Mouse (Mus musculus): ENCODE measurements around the gene Syt12. TPM values are rescaled to one million over a fixed set of nuclear protein-coding genes. Genes with fewer than 3 reads are reported as not detected.

The Syt12 gene
- polyA plus RNA-seq, 1 experiment from 2014 or later, result 2.8 TPM

GRCm38 (mm10) chr19:4439161-4439801, 38.0 kb downstream of the Syt12 start, which contains the start of gene Rhod:
Gene Rhod (minus strand): TSS chr19:4439432.
- Histone ChIP-seq H3K27ac (ENCODE audit: low read length) (peak within 1 kb of the TSS; percentile 91), H3K36me3 (ENCODE audit: insufficient read depth, low read length) (peaks cover 13% of the 10 kb centered on the region; the same call in 1 of the 2 replicates), H3K27me3 (ENCODE audit: insufficient read depth, low read length) (no peaks in the 10 kb centered on the region), H3K4me2 (replicated peaks; ENCODE audit: low read depth, low read length) (peak within 1 kb of the TSS; percentile 90), H3K4me1 (ENCODE audit: insufficient read depth, low read length) (peaks cover 36% of the 10 kb centered on the region), H3K9ac (replicated peaks; ENCODE audit: low read length) (peak within 1 kb of the TSS; percentile 81), H3K4me3 (ENCODE audit: low read length) (peak within 1 kb of the TSS; percentile 74), H3K9me3 (ENCODE audit: low read length) (peaks cover 4% of the 10 kb centered on the region; the same call in 1 of the 2 replicates)
- under 1% methylated on average over 50 of the region's 51 CpGs for WGBS
- ATAC-seq (ENCODE audit: low FRiP score, low TSS enrichment), result peak; percentile 50

DNA sequence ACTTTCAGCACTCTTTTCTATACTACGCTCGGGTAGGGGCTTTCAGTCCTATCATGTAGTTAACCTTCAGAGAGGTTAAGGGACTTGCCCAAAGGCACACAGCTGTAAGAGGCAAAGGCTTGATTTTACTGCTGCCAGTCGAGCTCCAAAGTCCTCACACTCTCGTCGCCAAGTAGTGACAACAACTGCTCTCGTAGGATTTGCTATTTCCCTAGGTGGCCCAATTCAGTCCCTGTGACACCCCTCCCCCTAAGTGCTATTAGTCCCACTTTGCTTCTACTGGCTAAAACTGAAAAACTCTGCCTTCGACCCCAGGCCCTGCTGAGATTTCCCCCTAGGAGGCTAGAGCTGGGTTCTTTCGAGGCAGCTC, 38.5 kb downstream of the Syt12 start:
- Histone ChIP-seq H3K9me3 (ENCODE audit: low read length) (peaks cover 4% of the 10 kb centered on the region; the same call in 1 of the 2 replicates), H3K9ac (replicated peaks; ENCODE audit: low read length) (peak overlapping the region; percentile 81), H3K27me3 (ENCODE audit: insufficient read depth, low read length) (no peaks in the 10 kb centered on the region), H3K36me3 (ENCODE audit: insufficient read depth, low read length) (peaks cover 13% of the 10 kb centered on the region; the same call in 1 of the 2 replicates), H3K4me3 (ENCODE audit: low read length) (peak overlapping the region; percentile 74), H3K27ac (ENCODE audit: low read length) (peak overlapping the region; percentile 91), H3K4me1 (ENCODE audit: insufficient read depth, low read length) (peaks cover 36% of the 10 kb centered on the region), H3K4me2 (replicated peaks; ENCODE audit: low read depth, low read length) (peak overlapping the region; percentile 90)
- no peak for ATAC-seq (ENCODE audit: low FRiP score, low TSS enrichment)
- WGBS, result 5% methylated on average over 8 of the region's 8 CpGs

DNA sequence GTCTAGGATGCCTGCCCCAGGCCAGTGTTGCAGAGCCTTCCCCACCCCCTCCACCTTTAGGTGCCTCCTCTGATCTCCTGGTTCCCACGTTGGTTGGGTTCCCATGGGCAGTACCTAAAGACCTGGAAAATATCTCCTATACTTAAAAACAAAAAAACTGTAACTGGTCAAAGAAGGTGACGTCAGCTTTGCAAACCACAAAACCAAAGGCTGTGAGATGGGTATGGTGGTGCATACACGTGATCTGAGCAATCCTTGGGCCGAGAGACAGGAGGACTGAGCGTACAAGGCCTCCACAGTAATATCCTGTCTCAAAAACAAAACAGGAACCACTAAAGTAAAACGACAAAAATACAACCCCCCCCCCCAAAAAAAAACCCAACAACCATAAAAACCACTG, 39.4 kb downstream of the Syt12 start:
- Histone ChIP-seq H3K9me3 (ENCODE audit: low read length) (peaks cover 4% of the 10 kb centered on the region; the same call in 1 of the 2 replicates), H3K4me1 (ENCODE audit: insufficient read depth, low read length) (peaks cover 36% of the 10 kb centered on the region), H3K9ac (replicated peaks; ENCODE audit: low read length) (no peak overlapping the region), H3K4me2 (replicated peaks; ENCODE audit: low read depth, low read length) (peak overlapping the region; percentile 90), H3K36me3 (ENCODE audit: insufficient read depth, low read length) (peaks cover 13% of the 10 kb centered on the region; the same call in 1 of the 2 replicates), H3K27me3 (ENCODE audit: insufficient read depth, low read length) (no peaks in the 10 kb centered on the region), H3K27ac (ENCODE audit: low read length) (no peak overlapping the region), H3K4me3 (ENCODE audit: low read length) (no peak overlapping the region)
- ATAC-seq (ENCODE audit: low FRiP score, low TSS enrichment), result no peak
- 73% methylated on average over 6 of the region's 6 CpGs for WGBS

DNA sequence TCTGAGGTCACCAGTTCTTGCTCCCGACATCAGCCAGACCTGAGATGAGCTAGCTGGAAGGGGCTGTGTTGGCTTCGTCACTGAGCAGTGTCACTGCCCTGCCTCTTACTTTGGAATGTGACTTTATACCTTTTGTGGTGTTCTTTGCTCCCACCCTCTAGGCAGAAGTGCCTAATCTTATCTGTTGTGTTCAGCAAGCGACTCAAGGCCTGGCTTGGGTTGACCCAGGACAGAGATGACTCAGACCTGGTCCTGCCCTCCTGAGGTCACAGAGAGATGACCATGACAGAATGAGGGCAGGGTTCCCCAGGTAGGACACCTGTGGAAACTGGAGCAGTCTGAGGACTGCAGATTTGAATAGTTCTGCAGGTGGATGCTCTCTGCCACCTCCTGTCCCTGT, 41.0 kb downstream of the Syt12 start:
- no peak overlapping the region for H3K9ac ChIP-seq (replicated peaks; ENCODE audit: low read length)
- no peaks in the 10 kb centered on the region for H3K27me3 ChIP-seq (ENCODE audit: insufficient read depth, low read length)
- H3K9me3 ChIP-seq (ENCODE audit: low read length), result peaks cover 4% of the 10 kb centered on the region; the same call in 1 of the 2 replicates
- ATAC-seq (ENCODE audit: low FRiP score, low TSS enrichment), result no peak
- peaks cover 20% of the 10 kb centered on the region for H3K36me3 ChIP-seq (ENCODE audit: insufficient read depth, low read length)
- H3K4me1 ChIP-seq (ENCODE audit: insufficient read depth, low read length), result peaks cover 26% of the 10 kb centered on the region
- no peak overlapping the region for H3K4me3 ChIP-seq (ENCODE audit: low read length)
- H3K27ac ChIP-seq (ENCODE audit: low read length), result no peak overlapping the region
- no peak overlapping the region for H3K4me2 ChIP-seq (replicated peaks; ENCODE audit: low read depth, low read length)
- WGBS, result 99% methylated on average over 3 of the region's 3 CpGs

- Histone ChIP-seq H3K9ac (replicated peaks; ENCODE audit: low read length) (no peak overlapping the region), H3K4me2 (replicated peaks; ENCODE audit: low read depth, low read length) (no peak overlapping the region), H3K4me3 (ENCODE audit: low read length) (no peak overlapping the region), H3K36me3 (ENCODE audit: insufficient read depth, low read length) (peaks cover 25% of the 10 kb centered on the region), H3K27me3 (ENCODE audit: insufficient read depth, low read length) (no peaks in the 10 kb centered on the region), H3K4me1 (ENCODE audit: insufficient read depth, low read length) (peaks cover 15% of the 10 kb centered on the region), H3K27ac (ENCODE audit: low read length) (no peak overlapping the region), H3K9me3 (ENCODE audit: low read length) (peaks cover 4% of the 10 kb centered on the region; the same call in 1 of the 2 replicates)
- 86% methylated on average over 1 of the region's 1 CpGs for WGBS
- no peak for ATAC-seq (ENCODE audit: low FRiP score, low TSS enrichment)
These were observed 42.2 kb downstream of the Syt12 start for GRCm38 (mm10) chr19:4434999-4435398.

GRCm38 (mm10) chr19:4433756-4434155, 43.5 kb downstream of the Syt12 start:
- Histone ChIP-seq H3K9ac (replicated peaks; ENCODE audit: low read length) (no peak overlapping the region), H3K27me3 (ENCODE audit: insufficient read depth, low read length) (no peaks in the 10 kb centered on the region), H3K4me3 (ENCODE audit: low read length) (no peak overlapping the region), H3K4me2 (replicated peaks; ENCODE audit: low read depth, low read length) (no peak overlapping the region), H3K27ac (ENCODE audit: low read length) (no peak overlapping the region), H3K9me3 (ENCODE audit: low read length) (peaks cover 4% of the 10 kb centered on the region; the same call in 1 of the 2 replicates), H3K4me1 (ENCODE audit: insufficient read depth, low read length) (peaks cover 7% of the 10 kb centered on the region; the same call in 1 of the 2 replicates), H3K36me3 (ENCODE audit: insufficient read depth, low read length) (peaks cover 25% of the 10 kb centered on the region)
- 79% methylated on average over 1 of the region's 1 CpGs for WGBS
- ATAC-seq (ENCODE audit: low FRiP score, low TSS enrichment), result no peak

- Histone ChIP-seq H3K9me3 (ENCODE audit: low read length) (no peaks in the 10 kb centered on the region), H3K4me2 (replicated peaks; ENCODE audit: low read depth, low read length) (no peak overlapping the region), H3K9ac (replicated peaks; ENCODE audit: low read length) (no peak overlapping the region), H3K27me3 (ENCODE audit: insufficient read depth, low read length) (no peaks in the 10 kb centered on the region), H3K4me3 (ENCODE audit: low read length) (no peak overlapping the region), H3K36me3 (ENCODE audit: insufficient read depth, low read length) (peaks cover 32% of the 10 kb centered on the region), H3K27ac (ENCODE audit: low read length) (no peak overlapping the region), H3K4me1 (ENCODE audit: insufficient read depth, low read length) (no peaks in the 10 kb centered on the region)
- WGBS, result 97% methylated on average over 4 of the region's 4 CpGs
- ATAC-seq (ENCODE audit: low FRiP score, low TSS enrichment), result no peak
These were observed 47.1 kb downstream of the Syt12 start for GRCm38 (mm10) chr19:4430091-4430620.

DNA sequence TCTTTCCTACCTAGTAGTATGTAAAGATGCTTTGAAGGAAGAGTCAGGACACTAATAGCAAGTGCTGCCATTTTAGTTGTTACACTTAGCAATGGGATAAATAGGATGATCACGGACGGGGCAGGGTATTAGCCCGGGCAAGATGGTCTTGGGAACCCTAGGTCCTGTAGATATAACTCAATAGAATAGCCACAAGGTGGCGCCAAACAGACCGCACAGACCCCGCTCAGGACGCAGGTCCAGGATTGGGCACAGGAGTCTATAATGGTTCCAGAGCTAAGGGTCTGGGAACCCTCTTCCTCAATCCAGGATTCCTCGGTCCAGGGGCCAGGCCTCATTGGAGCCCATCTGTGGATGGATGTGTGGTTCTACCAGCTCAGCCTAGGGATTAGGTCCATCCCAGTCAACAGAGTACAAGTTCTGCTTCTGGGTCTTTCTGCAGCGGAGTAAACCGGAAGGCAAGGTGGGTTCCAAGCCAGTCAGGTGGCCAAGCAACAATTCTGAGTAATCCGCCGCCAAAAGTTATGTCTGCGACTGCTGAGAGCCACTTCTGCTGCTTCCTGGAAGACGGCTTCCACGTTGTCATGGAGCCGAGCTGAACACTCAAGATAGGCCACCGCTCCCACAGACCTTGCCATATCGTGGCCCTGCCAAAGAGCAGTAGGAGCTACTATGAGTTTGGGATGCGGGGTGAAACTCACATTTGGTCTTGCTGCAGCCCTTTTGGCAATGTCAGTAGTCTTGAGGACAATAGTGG, 51.5 kb downstream of the Syt12 start:
- H3K4me2 ChIP-seq (replicated peaks; ENCODE audit: low read depth, low read length), result no peak overlapping the region
- no peak overlapping the region for H3K27ac ChIP-seq (ENCODE audit: low read length)
- H3K4me3 ChIP-seq (ENCODE audit: low read length), result no peak overlapping the region
- no peaks in the 10 kb centered on the region for H3K4me1 ChIP-seq (ENCODE audit: insufficient read depth, low read length)
- H3K27me3 ChIP-seq (ENCODE audit: insufficient read depth, low read length), result no peaks in the 10 kb centered on the region
- 77% methylated on average over 19 of the region's 19 CpGs for WGBS
- H3K36me3 ChIP-seq (ENCODE audit: insufficient read depth, low read length), result peaks cover 36% of the 10 kb centered on the region
- ATAC-seq (ENCODE audit: low FRiP score, low TSS enrichment), result no peak
- no peak overlapping the region for H3K9ac ChIP-seq (replicated peaks; ENCODE audit: low read length)
- H3K9me3 ChIP-seq (ENCODE audit: low read length), result no peaks in the 10 kb centered on the region

- Histone ChIP-seq H3K4me1 (ENCODE audit: insufficient read depth, low read length) (no peaks in the 10 kb centered on the region), H3K9ac (replicated peaks; ENCODE audit: low read length) (no peak overlapping the region), H3K36me3 (ENCODE audit: insufficient read depth, low read length) (peaks cover 36% of the 10 kb centered on the region), H3K4me2 (replicated peaks; ENCODE audit: low read depth, low read length) (no peak overlapping the region), H3K27me3 (ENCODE audit: insufficient read depth, low read length) (no peaks in the 10 kb centered on the region), H3K9me3 (ENCODE audit: low read length) (no peaks in the 10 kb centered on the region), H3K27ac (ENCODE audit: low read length) (no peak overlapping the region), H3K4me3 (ENCODE audit: low read length) (no peak overlapping the region)
- no peak for ATAC-seq (ENCODE audit: low FRiP score, low TSS enrichment)
- WGBS, result 87% methylated on average over 3 of the region's 3 CpGs
These were observed 54.2 kb downstream of the Syt12 start for GRCm38 (mm10) chr19:4423021-4423420.
